Mouse (Mus musculus): Measurements from ENCODE around the gene Pde4dip. TPM values are rescaled to one million over a fixed set of nuclear protein-coding genes. Genes with fewer than 3 reads are reported as not detected.

Pde4dip gene
- total RNA-seq, 1 experiment from 2014 or later: 6.1 TPM

GRCm38 (mm10) chr3:97761168-97761567, 127.3 kb downstream of the Pde4dip start:
- 0 out of 2 replicates have a peak, but pooled peaks have one; percentile 29 for ATAC-seq (replicated peaks; ENCODE audit: low read depth, poor library complexity, severe bottlenecking)

- ATAC-seq (replicated peaks; ENCODE audit: low read depth, poor library complexity, severe bottlenecking): no peak
These were observed 128.7 kb downstream of the Pde4dip start for GRCm38 (mm10) chr3:97759846-97760245.

GRCm38 (mm10) chr3:97757501-97757900, 131.0 kb downstream of the Pde4dip start:
- no peak for ATAC-seq (replicated peaks; ENCODE audit: low read depth, poor library complexity, severe bottlenecking)

GRCm38 (mm10) chr3:97756283-97757074, 132.0 kb downstream of the Pde4dip start:
- no peak for ATAC-seq (replicated peaks; ENCODE audit: low read depth, poor library complexity, severe bottlenecking)

- ATAC-seq (replicated peaks; ENCODE audit: low read depth, poor library complexity, severe bottlenecking): no peak
These were observed 133.1 kb downstream of the Pde4dip start for GRCm38 (mm10) chr3:97755411-97755810.

GRCm38 (mm10) chr3:97752901-97753300, 135.6 kb downstream of the Pde4dip start:
- ATAC-seq (replicated peaks; ENCODE audit: low read depth, poor library complexity, severe bottlenecking): no peak

GRCm38 (mm10) chr3:97751566-97751965, 136.9 kb downstream of the Pde4dip start:
- no peak for ATAC-seq (replicated peaks; ENCODE audit: low read depth, poor library complexity, severe bottlenecking)

- ATAC-seq (replicated peaks; ENCODE audit: low read depth, poor library complexity, severe bottlenecking): no peak
These were observed 139.7 kb downstream of the Pde4dip start for GRCm38 (mm10) chr3:97748789-97749188.

GRCm38 (mm10) chr3:97742841-97743240, 145.7 kb downstream of the Pde4dip start:
- ATAC-seq (replicated peaks; ENCODE audit: low read depth, poor library complexity, severe bottlenecking): no peak

GRCm38 (mm10) chr3:97735575-97735974, 152.9 kb downstream of the Pde4dip start:
- ATAC-seq (replicated peaks; ENCODE audit: low read depth, poor library complexity, severe bottlenecking): no peak

GRCm38 (mm10) chr3:97734259-97734658, 154.2 kb downstream of the Pde4dip start:
- ATAC-seq (replicated peaks; ENCODE audit: low read depth, poor library complexity, severe bottlenecking): no peak

GRCm38 (mm10) chr3:97732622-97733021, 155.9 kb downstream of the Pde4dip start:
- ATAC-seq (replicated peaks; ENCODE audit: low read depth, poor library complexity, severe bottlenecking): no peak

- no peak for ATAC-seq (replicated peaks; ENCODE audit: low read depth, poor library complexity, severe bottlenecking)
These were observed 157.9 kb downstream of the Pde4dip start for GRCm38 (mm10) chr3:97730624-97731023.

- ATAC-seq (replicated peaks; ENCODE audit: low read depth, poor library complexity, severe bottlenecking): no peak
These were observed 158.4 kb downstream of the Pde4dip start for GRCm38 (mm10) chr3:97730131-97730530.

- no peak for ATAC-seq (replicated peaks; ENCODE audit: low read depth, poor library complexity, severe bottlenecking)
These were observed 160.7 kb downstream of the Pde4dip start for GRCm38 (mm10) chr3:97727801-97728200.

GRCm38 (mm10) chr3:97719116-97719515, 169.4 kb downstream of the Pde4dip start:
- ATAC-seq (replicated peaks; ENCODE audit: low read depth, poor library complexity, severe bottlenecking): no peak

GRCm38 (mm10) chr3:97715922-97716321, 172.6 kb downstream of the Pde4dip start:
- no peak for ATAC-seq (replicated peaks; ENCODE audit: low read depth, poor library complexity, severe bottlenecking)

- no peak for ATAC-seq (replicated peaks; ENCODE audit: low read depth, poor library complexity, severe bottlenecking)
These were observed 177.6 kb downstream of the Pde4dip start for GRCm38 (mm10) chr3:97710881-97711280.

GRCm38 (mm10) chr3:97710134-97710533, 178.4 kb downstream of the Pde4dip start:
- ATAC-seq (replicated peaks; ENCODE audit: low read depth, poor library complexity, severe bottlenecking): 0 out of 2 replicates have a peak, but pooled peaks have one; percentile 22

GRCm38 (mm10) chr3:97706561-97706960, 181.9 kb downstream of the Pde4dip start:
- ATAC-seq (replicated peaks; ENCODE audit: low read depth, poor library complexity, severe bottlenecking): no peak

- ATAC-seq (replicated peaks; ENCODE audit: low read depth, poor library complexity, severe bottlenecking): no peak
These were observed 183.0 kb downstream of the Pde4dip start for GRCm38 (mm10) chr3:97705508-97705907.
